Comparison of ENCODE assay signal across 8 mouse cellular contexts in genomic region chrX:110814592-110815548, GRCm38 (mm10). TPM values are rescaled to one million over a fixed set of nuclear protein-coding genes. Genes with fewer than 3 reads are reported as not detected.
DNase-seq lines count a peak whose midpoint lies in the region; ATAC-seq and TF ChIP-seq lines count a peak whose summit lies in the region.

No protein-coding gene starts in this region.

- no peak for DNase-seq in heart, adult 11 months
- peak; percentile 70 for DNase-seq in forebrain, embryonic 11.5 days (ENCODE audit: low spot score)
- no peak for DNase-seq in liver, embryonic 14.5 days (ENCODE audit: low read depth in 3 of 3, low spot score in 3 of 3)
- DNase-seq in testis, postnatal 10 days (ENCODE audit: low spot score): peak; percentile 27
- DNase-seq in MN1 (ENCODE audit: low spot score): no peak
- no peak for DNase-seq in adipocyte (ENCODE audit: low spot score)

- H3K9ac ChIP-seq in heart, embryonic 11.5 days (ENCODE audit: low read depth, low read length): no peak overlapping the region
- H3K9ac ChIP-seq in forebrain, embryonic 11.5 days (ENCODE audit: low read length): peak overlapping the region; percentile 64
- no peak overlapping the region for H3K9ac ChIP-seq in liver, embryonic 14.5 days (replicated peaks)

- no peaks in the 10 kb centered on the region for H3K36me3 ChIP-seq in heart, embryonic 11.5 days (ENCODE audit: control insufficient read depth, insufficient read depth, low read length)
- no peaks in the 10 kb centered on the region for H3K36me3 ChIP-seq in E14TG2a.4 (ENCODE audit: insufficient read depth, low read length)
- no peaks in the 10 kb centered on the region for H3K36me3 ChIP-seq in forebrain, embryonic 11.5 days (ENCODE audit: control insufficient read depth, insufficient read depth, low read length)
- no peaks in the 10 kb centered on the region for H3K36me3 ChIP-seq in liver, embryonic 14.5 days (replicated peaks; ENCODE audit: control insufficient read depth, insufficient read depth, low read depth)

- TF ChIP-seq CTCF in E14TG2a.4 (conservative IDR thresholded peaks at IDR 0.05; ENCODE audit: low read length): no peak
- TF ChIP-seq CTCF in liver, embryonic 14.5 days (IDR thresholded peaks at IDR 0.05; ENCODE audit: low read depth): no peak

- WGBS in heart, embryonic 11.5 days (ENCODE audit: insufficient replicate concordance): 14% methylated on average over 52 of the region's 52 CpGs
- WGBS in forebrain, embryonic 11.5 days: 16% methylated on average over 51 of the region's 52 CpGs
- 11% methylated on average over 52 of the region's 52 CpGs for WGBS in liver, embryonic 14.5 days (ENCODE audit: insufficient replicate concordance)

- H3K27ac ChIP-seq in heart, embryonic 11.5 days (ENCODE audit: low read depth, low read length): no peak overlapping the region
- H3K27ac ChIP-seq in forebrain, embryonic 11.5 days (ENCODE audit: low read depth, low read length): peak overlapping the region; percentile 70; the same call in 1 of the 2 replicates
- H3K27ac ChIP-seq in liver, embryonic 14.5 days: no peak overlapping the region

- H3K9me3 ChIP-seq in heart, embryonic 11.5 days (replicated peaks; ENCODE audit: control insufficient read depth, low read length): no peaks in the 10 kb centered on the region
- H3K9me3 ChIP-seq in E14TG2a.4 (ENCODE audit: low read length): no peaks in the 10 kb centered on the region
- no peaks in the 10 kb centered on the region for H3K9me3 ChIP-seq in forebrain, embryonic 11.5 days (ENCODE audit: control insufficient read depth, low read length)
- no peaks in the 10 kb centered on the region for H3K9me3 ChIP-seq in liver, embryonic 14.5 days (ENCODE audit: control insufficient read depth, low read length)

- no peak for ATAC-seq in heart, embryonic 11.5 days (replicated peaks; ENCODE audit: insufficient number of reproducible peaks, low FRiP score, low TSS enrichment)
- peak; percentile 19 for ATAC-seq in forebrain, embryonic 11.5 days (replicated peaks; ENCODE audit: low FRiP score)
- ATAC-seq in liver, embryonic 14.5 days (ENCODE audit: insufficient read depth): no peak

- H3K27me3 ChIP-seq in heart, embryonic 11.5 days (ENCODE audit: control insufficient read depth, insufficient read depth, low read length): peaks cover 14% of the 10 kb centered on the region
- peaks cover 34% of the 10 kb centered on the region for H3K27me3 ChIP-seq in E14TG2a.4 (ENCODE audit: insufficient read depth, low read length)
- H3K27me3 ChIP-seq in forebrain, embryonic 11.5 days (ENCODE audit: control insufficient read depth, insufficient read depth, low read length): no peaks in the 10 kb centered on the region
- peaks cover 19% of the 10 kb centered on the region for H3K27me3 ChIP-seq in liver, embryonic 14.5 days (ENCODE audit: control insufficient read depth, insufficient read depth, low read length)

- peak overlapping the region; percentile 73 for H3K4me2 ChIP-seq in heart, embryonic 11.5 days
- peak overlapping the region; percentile 50 for H3K4me2 ChIP-seq in forebrain, embryonic 11.5 days (ENCODE audit: low read depth, low read length, severe bottlenecking)
- peak overlapping the region; percentile 38 for H3K4me2 ChIP-seq in liver, embryonic 14.5 days (ENCODE audit: low read depth)

- no peak for TF ChIP-seq EP300 in liver, embryonic 14.5 days (IDR thresholded peaks at IDR 0.05; ENCODE audit: low read depth)

- no peaks in the 10 kb centered on the region for H3K4me1 ChIP-seq in heart, embryonic 11.5 days (ENCODE audit: control insufficient read depth, insufficient read depth, low read length)
- H3K4me1 ChIP-seq in E14TG2a.4 (replicated peaks; ENCODE audit: low read depth, low read length): no peaks in the 10 kb centered on the region; the same call in 1 of the 2 replicates
- peaks cover 2% of the 10 kb centered on the region; the same call in 1 of the 2 replicates for H3K4me1 ChIP-seq in forebrain, embryonic 11.5 days (replicated peaks; ENCODE audit: control insufficient read depth, insufficient read depth, low read length)
- no peaks in the 10 kb centered on the region for H3K4me1 ChIP-seq in liver, embryonic 14.5 days (replicated peaks; ENCODE audit: control insufficient read depth in 2 of 2, insufficient read depth in 2 of 2, low read length in 1 of 2)

- peak overlapping the region; percentile 47 for H3K4me3 ChIP-seq in heart, embryonic 11.5 days (ENCODE audit: low read depth, low read length)
- H3K4me3 ChIP-seq in E14TG2a.4 (replicated peaks; ENCODE audit: low read length): peak overlapping the region; percentile 67
- H3K4me3 ChIP-seq in forebrain, embryonic 11.5 days (ENCODE audit: low read depth, low read length): peak overlapping the region; percentile 49
- H3K4me3 ChIP-seq in liver, embryonic 14.5 days (ENCODE audit: insufficient read depth in 1 of 2, low read depth in 2 of 2, low read length in 2 of 2): peak overlapping the region in 1 of 2 experiments; percentile 2; a peak in 1 of 4 replicates

RNA-seq across cellular contexts. Expression of gene Pou3f4, which starts 0.8 kb away (rescaled TPM):
- polyA plus RNA-seq in heart, embryonic 11.5 days (2014; fragmentation: Nextera tagmentation; extraction: Ambion mirVana): 0.07 and 0.17 TPM in 2 replicates
- polyA plus RNA-seq in forebrain, embryonic 11.5 days (2014; fragmentation: Nextera tagmentation; extraction: Ambion mirVana): 8.3 and 10.1 TPM in 2 replicates
- polyA plus RNA-seq in liver, embryonic 14.5 days (2012; rRNA removed): 0.03 TPM in 1 of 2 replicates, not detected in the other
- not detected in 2 replicates for polyA plus RNA-seq in liver, embryonic 14.5 days (2014; fragmentation: Nextera tagmentation; extraction: Ambion mirVana)

Comparison
In these comparisons a context has a peak if more than half of its experiments do, and no peak if none do; other contexts are left out.
1. DNase-seq: peak in forebrain, embryonic 11.5 days (single experiment) and testis, postnatal 10 days (single experiment); none in heart, adult 11 months (single experiment), liver, embryonic 14.5 days (0 of 3), MN1 (single experiment) and adipocyte (single experiment).
2. Peak in every context shown above with its lines, with median percentiles within 50 percentile points of each other: H3K4me2 ChIP-seq.